Mouse (Mus musculus): ENCODE results near the gene Carnmt1.

DNA sequence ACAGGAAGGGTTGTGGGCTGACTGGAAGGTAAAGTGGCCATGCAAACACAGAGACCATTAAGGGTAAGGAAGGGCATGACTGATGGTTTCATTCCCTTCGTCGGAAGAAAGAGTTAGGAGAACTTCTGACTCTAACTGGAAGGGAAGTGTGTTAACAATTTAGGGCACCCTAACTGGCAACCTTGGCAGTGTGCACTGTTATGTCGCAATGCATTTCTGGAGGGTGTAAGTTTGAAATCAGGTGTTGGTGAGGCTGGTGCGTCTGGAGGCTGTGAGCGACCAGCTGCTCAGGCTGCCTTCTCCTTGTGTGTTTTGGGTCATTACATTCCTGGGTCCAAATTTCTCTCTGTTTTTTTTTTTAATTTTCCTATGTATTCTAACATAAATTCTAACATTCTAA is 73.4 kb downstream of the Carnmt1 start:
- TF ChIP-seq POLR2A (IDR thresholded peaks at IDR 0.05; ENCODE audit: extremely low read depth, insufficient read depth, low read length) = no peak
- no peak for TF ChIP-seq CTCF (IDR thresholded peaks at IDR 0.05; ENCODE audit: extremely low read depth, insufficient read depth, low read length)

All from cortical plate, adult 2 months (tissue).